Mouse (Mus musculus) liver, embryonic 11.5 days (tissue): Measurements from ENCODE around the gene Cyfip1. TPM values are rescaled to one million over a fixed set of nuclear protein-coding genes. Genes with fewer than 3 reads are reported as not detected.

ENCODE experiments used
- ATAC-seq: fragments of 200-750 bp; cut with Nextera tagmentation; replicated peaks from 2 replicates; pipeline ENCODE4 v1.8.0; 2017; ENCODE audit warnings: moderate number of reproducible peaks, mild to moderate bottlenecking, moderate TSS enrichment, moderate library complexity; ENCODE audit not compliant: low FRiP score
- DNase-seq: peaks from one replicate; pipeline ENCODE4 v3.0.0-alpha.2; 2017; ENCODE audit warnings: low spot score
- H3K27ac ChIP-seq: fragments of 300-500 bp; sonication (generic); 2 replicates; pipeline ENCODE4 v1.5.1; 2014; ENCODE audit warnings: mild to moderate bottlenecking, low read depth, low read length, control low read depth
- H3K27me3 ChIP-seq: fragments of 300-500 bp; sonication (generic); replicated peaks from 2 replicates; pipeline ENCODE4 v1.6.1; 2014; ENCODE audit warnings: low read length, mixed read lengths; ENCODE audit not compliant: control insufficient read depth, insufficient read depth
- H3K36me3 ChIP-seq: fragments of 300-500 bp; sonication (generic); 2 replicates; pipeline ENCODE4 v1.6.1; 2014; ENCODE audit warnings: mild to moderate bottlenecking, low read length, moderate library complexity, mixed read lengths; ENCODE audit not compliant: control insufficient read depth, insufficient read depth
- H3K4me1 ChIP-seq: fragments of 300-500 bp; sonication (generic); replicated peaks from 2 replicates; pipeline ENCODE4 v1.6.1; 2014; ENCODE audit warnings: low read length, mixed read lengths; ENCODE audit not compliant: control insufficient read depth, insufficient read depth
- H3K4me2 ChIP-seq: fragments of 300-500 bp; sonication (generic); 2 replicates; pipeline ENCODE4 v1.6.1; 2014; ENCODE audit warnings: mild to moderate bottlenecking, control low read depth, moderate library complexity
- H3K4me3 ChIP-seq: fragments of 300-500 bp; sonication (generic); 2 replicates; pipeline ENCODE4 v1.5.1; 2014; ENCODE audit warnings: low read depth, low read length, control low read depth
- H3K9ac ChIP-seq: fragments of 300-500 bp; sonication (generic); 2 replicates; pipeline ENCODE4 v1.6.1; 2014; ENCODE audit warnings: low read depth, low read length, control low read depth
- H3K9me3 ChIP-seq: fragments of 300-500 bp; sonication (generic); 2 replicates; pipeline ENCODE4 v1.6.1; 2016; ENCODE audit warnings: low read length, inconsistent platforms, mixed read lengths; ENCODE audit not compliant: control insufficient read depth
- WGBS: fragments of 180-500 bp; shearing (Covaris S2); extraction: QIAGEN DNeasy Blood & Tissue Kit; methylation state at CpG from one replicate; pipeline ENCODE4 v1.1.7; 2014; 5-methylcytosine and 5-hydroxymethylcytosine counted together
- polyA plus RNA-seq: library from polyadenylated mRNA; unstranded; fragments of >200 nt; fragmentation: Nextera tagmentation; extraction: Ambion mirVana; gene quantifications from 2 replicates; pipeline ENCODE4 v1.2.1, GENCODE M21; 2014

Gene Cyfip1
- polyA plus RNA-seq, 1 experiment from 2014 or later, result 47.8 TPM

- H3K4me2 ChIP-seq, result no peak overlapping the region
- no peaks in the 10 kb centered on the region for H3K4me1 ChIP-seq
- no peaks in the 10 kb centered on the region for H3K27me3 ChIP-seq
- no peaks in the 10 kb centered on the region for H3K9me3 ChIP-seq
- H3K4me3 ChIP-seq, result no peak overlapping the region
- H3K36me3 ChIP-seq, result peaks cover 8% of the 10 kb centered on the region
- 94% methylated on average over 2 of the region's 2 CpGs for WGBS
- no peak for ATAC-seq
- DNase-seq, result no peak
- H3K27ac ChIP-seq, result no peak overlapping the region
- H3K9ac ChIP-seq, result no peak overlapping the region
Observed at GRCm38 (mm10) chr7:55935025-55935424, 93.5 kb downstream of the Cyfip1 start.

DNA sequence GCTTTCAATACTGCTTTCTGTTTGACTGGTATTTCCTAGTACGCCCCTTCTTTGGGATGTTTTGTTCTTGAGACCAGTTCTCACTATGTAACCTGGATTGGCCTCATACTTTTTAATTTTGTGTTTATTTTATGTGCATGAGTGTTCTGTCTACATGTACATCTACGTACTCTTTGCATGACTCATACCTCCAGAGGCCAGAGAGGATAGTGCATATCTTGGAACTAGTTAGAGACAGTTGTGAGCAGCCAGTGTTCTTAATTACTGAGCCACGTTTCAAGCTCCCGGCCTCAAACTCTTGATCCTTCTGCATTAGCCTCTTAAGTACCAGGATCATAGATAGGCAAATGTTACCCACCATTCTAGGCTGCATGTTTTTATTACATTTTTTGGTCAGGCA is 96.8 kb downstream of the Cyfip1 start:
- 84% methylated on average over 4 of the region's 4 CpGs for WGBS
- H3K4me3 ChIP-seq, result no peak overlapping the region
- no peak overlapping the region for H3K9ac ChIP-seq
- H3K27me3 ChIP-seq, result no peaks in the 10 kb centered on the region
- H3K36me3 ChIP-seq, result peaks cover 5% of the 10 kb centered on the region; the same call in 1 of the 2 replicates
- no peaks in the 10 kb centered on the region for H3K9me3 ChIP-seq
- no peak overlapping the region for H3K4me2 ChIP-seq
- ATAC-seq (no peak), DNase-seq (no peak)
- no peaks in the 10 kb centered on the region for H3K4me1 ChIP-seq
- H3K27ac ChIP-seq, result no peak overlapping the region

DNA sequence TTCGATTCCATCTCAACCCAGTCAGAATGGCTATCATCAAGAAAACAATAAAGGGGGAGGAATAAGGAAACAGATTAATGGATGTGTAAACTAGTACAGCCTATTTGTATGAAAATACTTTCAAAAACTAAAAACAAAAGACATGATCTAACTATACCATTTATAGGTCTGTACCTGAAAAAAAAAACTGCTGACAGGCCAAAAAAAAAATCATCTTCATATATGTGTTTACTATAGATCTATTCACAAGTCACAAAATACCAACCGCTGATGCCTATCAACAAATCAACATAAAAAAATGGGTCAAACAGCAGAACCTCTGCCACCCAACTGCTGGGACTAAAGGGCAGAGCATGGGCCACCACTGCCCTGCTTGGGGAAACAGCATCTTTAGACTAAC is 114.5 kb downstream of the Cyfip1 start:
- 91% methylated on average over 2 of the region's 2 CpGs for WGBS
- no peaks in the 10 kb centered on the region for H3K27me3 ChIP-seq
- ATAC-seq, result no peak

GRCm38 (mm10) chr7:55957178-55957577 is 115.6 kb downstream of the Cyfip1 start:
- H3K9ac ChIP-seq, result no peak overlapping the region
- H3K4me2 ChIP-seq, result no peak overlapping the region
- 86% methylated on average over 3 of the region's 3 CpGs for WGBS
- DNase-seq (no peak), ATAC-seq (no peak)
- H3K4me3 ChIP-seq, result no peak overlapping the region
- no peak overlapping the region for H3K27ac ChIP-seq
- no peaks in the 10 kb centered on the region for H3K27me3 ChIP-seq
- no peaks in the 10 kb centered on the region for H3K4me1 ChIP-seq
- peaks cover 11% of the 10 kb centered on the region for H3K36me3 ChIP-seq
- peaks cover 3% of the 10 kb centered on the region; the same call in 1 of the 2 replicates for H3K9me3 ChIP-seq

More for the DNA sequence above, 114.5 kb downstream of the Cyfip1 start:
- no peak overlapping the region for H3K4me3 ChIP-seq
- H3K4me1 ChIP-seq, result no peaks in the 10 kb centered on the region
- DNase-seq, result no peak
- H3K36me3 ChIP-seq, result peaks cover 11% of the 10 kb centered on the region
- H3K4me2 ChIP-seq, result no peak overlapping the region
- peaks cover 3% of the 10 kb centered on the region; the same call in 1 of the 2 replicates for H3K9me3 ChIP-seq
- H3K27ac ChIP-seq, result no peak overlapping the region
- no peak overlapping the region for H3K9ac ChIP-seq

DNA sequence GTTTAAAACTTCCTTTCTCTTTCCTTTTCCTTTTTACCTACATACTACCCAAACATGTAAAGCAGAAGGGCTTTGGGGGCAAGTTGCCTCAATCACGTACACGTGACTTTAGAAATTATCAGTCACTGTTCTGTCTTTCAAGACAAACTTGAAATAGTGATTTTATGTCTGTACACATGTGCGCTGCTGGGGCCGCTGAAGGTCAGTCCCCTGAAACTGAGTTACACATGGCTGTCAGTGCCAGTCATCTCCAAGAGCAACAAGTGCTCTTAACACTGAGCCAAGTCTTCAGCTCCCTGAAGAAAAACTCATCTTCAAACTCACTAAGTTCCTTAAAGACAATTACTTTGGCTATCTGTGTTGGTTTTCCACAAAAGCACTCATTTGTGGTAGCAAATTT is 116.4 kb downstream of the Cyfip1 start:
- Histone ChIP-seq H3K9ac (no peak overlapping the region), H3K4me3 (no peak overlapping the region), H3K4me2 (no peak overlapping the region), H3K27ac (no peak overlapping the region), H3K9me3 (peaks cover 3% of the 10 kb centered on the region; the same call in 1 of the 2 replicates), H3K27me3 (no peaks in the 10 kb centered on the region), H3K4me1 (no peaks in the 10 kb centered on the region; the same call in 1 of the 2 replicates), H3K36me3 (peaks cover 11% of the 10 kb centered on the region)
- DNase-seq (no peak), ATAC-seq (no peak)
- WGBS, result 95% methylated on average over 4 of the region's 4 CpGs

GRCm38 (mm10) chr7:55959801-55960200 is 118.3 kb downstream of the Cyfip1 start:
- no peaks in the 10 kb centered on the region for H3K27me3 ChIP-seq
- H3K36me3 ChIP-seq, result peaks cover 8% of the 10 kb centered on the region
- ATAC-seq (no peak), DNase-seq (no peak)
- WGBS, result 98% methylated on average over 3 of the region's 3 CpGs
- no peak overlapping the region for H3K27ac ChIP-seq
- no peaks in the 10 kb centered on the region; the same call in 1 of the 2 replicates for H3K4me1 ChIP-seq
- H3K9me3 ChIP-seq, result no peaks in the 10 kb centered on the region
- H3K4me3 ChIP-seq, result no peak overlapping the region
- H3K4me2 ChIP-seq, result no peak overlapping the region
- no peak overlapping the region for H3K9ac ChIP-seq

DNA sequence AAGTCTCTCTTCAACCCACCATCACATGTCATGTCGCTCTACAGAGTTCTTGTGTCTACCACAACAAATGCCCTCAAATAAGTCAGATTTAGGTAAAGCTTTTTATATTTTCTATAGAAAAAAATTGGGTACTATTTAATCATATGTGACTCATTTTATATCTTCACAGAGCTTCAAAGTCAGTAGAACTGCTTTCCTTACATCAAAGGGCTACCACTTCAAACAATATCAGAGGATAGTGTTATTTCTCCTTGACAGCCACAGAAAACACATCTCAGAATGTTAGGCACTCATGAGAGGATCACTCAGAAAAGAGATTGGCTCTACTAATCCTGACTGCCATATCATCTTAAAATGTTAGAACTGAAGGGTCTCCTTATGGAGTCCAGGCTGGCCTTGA is 119.0 kb downstream of the Cyfip1 start:
- Histone ChIP-seq H3K4me2 (peak overlapping the region; percentile 44), H3K4me1 (no peaks in the 10 kb centered on the region; the same call in 1 of the 2 replicates), H3K36me3 (peaks cover 3% of the 10 kb centered on the region), H3K27ac (no peak overlapping the region), H3K4me3 (no peak overlapping the region), H3K9me3 (no peaks in the 10 kb centered on the region), H3K27me3 (no peaks in the 10 kb centered on the region), H3K9ac (no peak overlapping the region)
- no peak for ATAC-seq
- DNase-seq, result no peak
- 94% methylated on average over 1 of the region's 1 CpGs for WGBS

GRCm38 (mm10) chr7:55962004-55962908 is 120.7 kb downstream of the Cyfip1 start, which contains the start of gene Nipa2:
Gene Nipa2 (minus strand): TSS chr7:55962476.
- DNase-seq, result peak; percentile 95
- no peaks in the 10 kb centered on the region; the same call in 1 of the 2 replicates for H3K36me3 ChIP-seq
- peak within 1 kb of the TSS; percentile 76 for H3K4me2 ChIP-seq
- H3K27ac ChIP-seq, result peak within 1 kb of the TSS; percentile 70
- peak within 1 kb of the TSS; percentile 85 for H3K4me3 ChIP-seq
- H3K4me1 ChIP-seq, result no peaks in the 10 kb centered on the region; the same call in 1 of the 2 replicates
- WGBS, result under 1% methylated on average over 70 of the region's 70 CpGs
- no peaks in the 10 kb centered on the region for H3K27me3 ChIP-seq
- H3K9ac ChIP-seq, result peak within 1 kb of the TSS; percentile 82
- no peaks in the 10 kb centered on the region for H3K9me3 ChIP-seq
- ATAC-seq, result peak; percentile 96
